Mouse (Mus musculus): ENCODE measurements around the gene Banf1. TPM values are rescaled to one million over a fixed set of nuclear protein-coding genes. Genes with fewer than 3 reads are reported as not detected.

The Banf1 gene
- polyA plus RNA-seq, 1 experiment from 2014 or later = 189 TPM

GRCm38 (mm10) chr19:5348064-5348463, 18.9 kb downstream of the Banf1 start:
- no peak for ATAC-seq (ENCODE audit: low read depth)
- Histone ChIP-seq H3K27ac (ENCODE audit: low read length) (no peak overlapping the region), H3K9me3 (replicated peaks; ENCODE audit: control insufficient read depth, low read length) (no peaks in the 10 kb centered on the region), H3K36me3 (ENCODE audit: control insufficient read depth, insufficient read depth) (no peaks in the 10 kb centered on the region), H3K4me1 (ENCODE audit: control insufficient read depth, low read depth, low read length) (peaks cover 5% of the 10 kb centered on the region; the same call in 1 of the 2 replicates), H3K27me3 (ENCODE audit: control insufficient read depth, insufficient read depth, low read depth, low read length) (no peaks in the 10 kb centered on the region), H3K9ac (ENCODE audit: low read depth, low read length) (no peak overlapping the region), H3K4me2 (ENCODE audit: low read depth, low read length) (no peak overlapping the region), H3K4me3 (ENCODE audit: low read depth, low read length) (no peak overlapping the region)
- 51% methylated on average over 6 of the region's 6 CpGs for WGBS (ENCODE audit: insufficient replicate concordance)

- 60% methylated on average over 6 of the region's 6 CpGs for WGBS (ENCODE audit: insufficient replicate concordance)
- H3K27ac ChIP-seq (ENCODE audit: low read length) = no peak overlapping the region
- H3K36me3 ChIP-seq (ENCODE audit: control insufficient read depth, insufficient read depth) = no peaks in the 10 kb centered on the region
- no peak overlapping the region for H3K4me2 ChIP-seq (ENCODE audit: low read depth, low read length)
- no peaks in the 10 kb centered on the region for H3K27me3 ChIP-seq (ENCODE audit: control insufficient read depth, insufficient read depth, low read depth, low read length)
- H3K4me1 ChIP-seq (ENCODE audit: control insufficient read depth, low read depth, low read length) = peaks cover 5% of the 10 kb centered on the region; the same call in 1 of the 2 replicates
- no peaks in the 10 kb centered on the region for H3K9me3 ChIP-seq (replicated peaks; ENCODE audit: control insufficient read depth, low read length)
- ATAC-seq (ENCODE audit: low read depth) = no peak
- no peak overlapping the region for H3K4me3 ChIP-seq (ENCODE audit: low read depth, low read length)
- no peak overlapping the region for H3K9ac ChIP-seq (ENCODE audit: low read depth, low read length)
Observed at GRCm38 (mm10) chr19:5345297-5346131, 21.5 kb downstream of the Banf1 start.

- Histone ChIP-seq H3K36me3 (ENCODE audit: control insufficient read depth, insufficient read depth) (no peaks in the 10 kb centered on the region), H3K27me3 (ENCODE audit: control insufficient read depth, insufficient read depth, low read depth, low read length) (no peaks in the 10 kb centered on the region), H3K4me2 (ENCODE audit: low read depth, low read length) (no peak overlapping the region), H3K4me1 (ENCODE audit: control insufficient read depth, low read depth, low read length) (no peaks in the 10 kb centered on the region), H3K9ac (ENCODE audit: low read depth, low read length) (no peak overlapping the region), H3K27ac (ENCODE audit: low read length) (no peak overlapping the region), H3K4me3 (ENCODE audit: low read depth, low read length) (no peak overlapping the region), H3K9me3 (replicated peaks; ENCODE audit: control insufficient read depth, low read length) (no peaks in the 10 kb centered on the region)
- 68% methylated on average over 7 of the region's 7 CpGs for WGBS (ENCODE audit: insufficient replicate concordance)
- no peak for ATAC-seq (ENCODE audit: low read depth)
Observed at GRCm38 (mm10) chr19:5341360-5341759, 25.6 kb downstream of the Banf1 start.

GRCm38 (mm10) chr19:5337975-5338374, 29.0 kb downstream of the Banf1 start:
- 10% methylated on average over 5 of the region's 5 CpGs for whole genome bisulfite sequencing (ENCODE audit: insufficient replicate concordance)
- Histone ChIP-seq H3K4me3 (ENCODE audit: low read depth, low read length) (no peak overlapping the region), H3K36me3 (ENCODE audit: control insufficient read depth, insufficient read depth) (no peaks in the 10 kb centered on the region), H3K27me3 (ENCODE audit: control insufficient read depth, insufficient read depth, low read depth, low read length) (no peaks in the 10 kb centered on the region), H3K9me3 (replicated peaks; ENCODE audit: control insufficient read depth, low read length) (no peaks in the 10 kb centered on the region), H3K27ac (ENCODE audit: low read length) (no peak overlapping the region), H3K9ac (ENCODE audit: low read depth, low read length) (no peak overlapping the region), H3K4me2 (ENCODE audit: low read depth, low read length) (no peak overlapping the region), H3K4me1 (ENCODE audit: control insufficient read depth, low read depth, low read length) (no peaks in the 10 kb centered on the region)
- no peak for ATAC-seq (ENCODE audit: low read depth)

GRCm38 (mm10) chr19:5335441-5335840, 31.5 kb downstream of the Banf1 start, which contains the start of gene Catsper1:
Gene Catsper1 (plus strand): TSS chr19:5335741.
- no peak within 1 kb of the TSS for H3K4me3 ChIP-seq (ENCODE audit: low read depth, low read length)
- H3K36me3 ChIP-seq (ENCODE audit: control insufficient read depth, insufficient read depth) = no peaks in the 10 kb centered on the region
- H3K27me3 ChIP-seq (ENCODE audit: control insufficient read depth, insufficient read depth, low read depth, low read length) = no peaks in the 10 kb centered on the region
- no peak within 1 kb of the TSS for H3K27ac ChIP-seq (ENCODE audit: low read length)
- 71% methylated on average over 6 of the region's 6 CpGs for WGBS (ENCODE audit: insufficient replicate concordance)
- no peak for ATAC-seq (ENCODE audit: low read depth)
- H3K4me1 ChIP-seq (ENCODE audit: control insufficient read depth, low read depth, low read length) = no peaks in the 10 kb centered on the region
- no peak within 1 kb of the TSS for H3K4me2 ChIP-seq (ENCODE audit: low read depth, low read length)
- H3K9ac ChIP-seq (ENCODE audit: low read depth, low read length) = no peak within 1 kb of the TSS
- no peaks in the 10 kb centered on the region for H3K9me3 ChIP-seq (replicated peaks; ENCODE audit: control insufficient read depth, low read length)

- ATAC-seq (ENCODE audit: low read depth) = no peak
- WGBS (ENCODE audit: insufficient replicate concordance) = 66% methylated on average over 5 of the region's 5 CpGs
Observed at GRCm38 (mm10) chr19:5334741-5335140, 32.2 kb downstream of the Banf1 start.

GRCm38 (mm10) chr19:5327970-5328369, 39.0 kb downstream of the Banf1 start:
- no peaks in the 10 kb centered on the region for H3K36me3 ChIP-seq (ENCODE audit: control insufficient read depth, insufficient read depth)
- no peak overlapping the region for H3K27ac ChIP-seq (ENCODE audit: low read length)
- WGBS (ENCODE audit: insufficient replicate concordance) = 74% methylated on average over 19 of the region's 19 CpGs
- H3K9ac ChIP-seq (ENCODE audit: low read depth, low read length) = no peak overlapping the region
- H3K4me3 ChIP-seq (ENCODE audit: low read depth, low read length) = no peak overlapping the region
- no peaks in the 10 kb centered on the region for H3K27me3 ChIP-seq (ENCODE audit: control insufficient read depth, insufficient read depth, low read depth, low read length)
- H3K4me1 ChIP-seq (ENCODE audit: control insufficient read depth, low read depth, low read length) = no peaks in the 10 kb centered on the region
- no peak for ATAC-seq (ENCODE audit: low read depth)
- H3K9me3 ChIP-seq (replicated peaks; ENCODE audit: control insufficient read depth, low read length) = no peaks in the 10 kb centered on the region
- no peak overlapping the region for H3K4me2 ChIP-seq (ENCODE audit: low read depth, low read length)

More at GRCm38 (mm10) chr19:5334741-5335140, 32.2 kb downstream of the Banf1 start:
- Histone ChIP-seq H3K4me1 (ENCODE audit: control insufficient read depth, low read depth, low read length) (no peaks in the 10 kb centered on the region), H3K27ac (ENCODE audit: low read length) (no peak overlapping the region), H3K27me3 (ENCODE audit: control insufficient read depth, insufficient read depth, low read depth, low read length) (no peaks in the 10 kb centered on the region), H3K36me3 (ENCODE audit: control insufficient read depth, insufficient read depth) (no peaks in the 10 kb centered on the region), H3K4me3 (ENCODE audit: low read depth, low read length) (no peak overlapping the region), H3K9me3 (replicated peaks; ENCODE audit: control insufficient read depth, low read length) (no peaks in the 10 kb centered on the region), H3K4me2 (ENCODE audit: low read depth, low read length) (no peak overlapping the region), H3K9ac (ENCODE audit: low read depth, low read length) (no peak overlapping the region)

- Histone ChIP-seq H3K36me3 (ENCODE audit: control insufficient read depth, insufficient read depth) (no peaks in the 10 kb centered on the region), H3K4me1 (ENCODE audit: control insufficient read depth, low read depth, low read length) (no peaks in the 10 kb centered on the region), H3K27ac (ENCODE audit: low read length) (no peak overlapping the region), H3K27me3 (ENCODE audit: control insufficient read depth, insufficient read depth, low read depth, low read length) (no peaks in the 10 kb centered on the region), H3K9ac (ENCODE audit: low read depth, low read length) (no peak overlapping the region), H3K4me3 (ENCODE audit: low read depth, low read length) (no peak overlapping the region), H3K4me2 (ENCODE audit: low read depth, low read length) (no peak overlapping the region), H3K9me3 (replicated peaks; ENCODE audit: control insufficient read depth, low read length) (no peaks in the 10 kb centered on the region)
- no peak for ATAC-seq (ENCODE audit: low read depth)
- WGBS (ENCODE audit: insufficient replicate concordance) = 42% methylated on average over 17 of the region's 17 CpGs
Observed at GRCm38 (mm10) chr19:5323801-5324200, 43.2 kb downstream of the Banf1 start.

Data from liver, embryonic 16.5 days (tissue).